17 mouse cellular contexts compared by ENCODE assay signal in the genomic region with DNA sequence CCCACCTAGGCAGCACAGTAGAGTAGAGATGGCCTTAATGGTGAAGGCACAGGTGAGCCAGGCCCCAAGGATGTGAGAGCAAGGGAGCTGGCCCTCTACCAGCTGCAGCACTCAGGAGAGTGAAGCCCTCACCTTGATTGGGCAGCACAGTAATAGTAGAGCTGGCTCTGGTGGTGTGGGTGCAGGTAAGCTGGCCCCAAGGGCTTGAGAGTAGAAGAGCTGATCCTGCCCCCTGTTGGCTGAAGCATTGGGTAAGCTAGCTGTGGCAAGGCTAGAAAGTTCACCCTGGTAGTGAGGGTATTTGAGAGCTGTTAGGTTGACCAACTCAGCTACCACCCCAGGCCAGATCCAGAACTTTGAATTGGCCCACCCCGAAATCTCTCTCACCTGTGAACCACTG. TPM values are rescaled to one million over a fixed set of nuclear protein-coding genes. Genes with fewer than 3 reads are reported as not detected.
DNase-seq lines count a peak whose midpoint lies in the region; ATAC-seq and TF ChIP-seq lines count a peak whose summit lies in the region.
"Had no signal": no experiment of that assay in that cellular context is flagged by ENCODE, and none has a peak within 500 bp of the region (broad histone marks: within the 10 kb centered on the region; RNA-seq: fewer than 3 reads in every experiment).

No protein-coding gene starts in this region.

- H3K4me3 ChIP-seq in intestine, embryonic 14.5 days (ENCODE audit: low read depth, low read length) = no peak overlapping the region
- no peak overlapping the region for H3K4me3 ChIP-seq in intestine, embryonic 15.5 days (replicated peaks)
- H3K4me3 ChIP-seq in liver, postnatal 0 days (ENCODE audit: low read depth, low read length) = no peak overlapping the region
- H3K4me3 ChIP-seq in liver, embryonic 12.5 days = no peak overlapping the region
- no peak overlapping the region for H3K4me3 ChIP-seq in CH12.LX (replicated peaks in 1 of 3; ENCODE audit: low read depth in 2 of 3, low read length in 2 of 3, poor library complexity in 1 of 3)
- no peak overlapping the region for H3K4me3 ChIP-seq in small intestine, adult 2 months (ENCODE audit: low read depth, low read length)
- H3K4me3 ChIP-seq: forebrain, embryonic 13.5 days; heart, embryonic 15.5 days; hindbrain, embryonic 10.5 days; limb, embryonic 13.5 days had no signal

- no peaks in the 10 kb centered on the region for H3K36me3 ChIP-seq in intestine, embryonic 14.5 days (ENCODE audit: control insufficient read depth, insufficient read depth, low read length)
- H3K36me3 ChIP-seq in intestine, embryonic 15.5 days = no peaks in the 10 kb centered on the region
- H3K36me3 ChIP-seq in liver, postnatal 0 days (replicated peaks; ENCODE audit: insufficient read depth, low read length) = peaks cover 8% of the 10 kb centered on the region
- no peaks in the 10 kb centered on the region for H3K36me3 ChIP-seq in liver, embryonic 12.5 days
- peaks cover 0 to under 1% of the 10 kb centered on the region in 2 experiments for H3K36me3 ChIP-seq in CH12.LX (replicated peaks in 1 of 2; ENCODE audit: control insufficient read depth in 1 of 2, insufficient read depth in 1 of 2, low read length in 1 of 2)
- H3K36me3 ChIP-seq in small intestine, adult 2 months (ENCODE audit: control insufficient read depth, insufficient read depth, low read length) = peaks cover 55% of the 10 kb centered on the region
- H3K36me3 ChIP-seq: hindbrain, embryonic 10.5 days had no signal

- dilution Hi-C loops in CH12.LX (cut with MboI; ENCODE audit: extremely low pct_ligation_motif_present, extremely low pct_unique_long_range_greater_than_20kb, low sequenced_read_pairs) = no loop called here

- H3K79me2 ChIP-seq in CH12.LX (replicated peaks; ENCODE audit: control insufficient read depth, extremely low read depth, insufficient read depth, poor library complexity, severe bottlenecking) = no peaks in the 10 kb centered on the region

- H3K27me3 ChIP-seq in intestine, embryonic 14.5 days (replicated peaks; ENCODE audit: control insufficient read depth, insufficient read depth, low read length) = no peaks in the 10 kb centered on the region
- H3K27me3 ChIP-seq in intestine, embryonic 15.5 days (replicated peaks) = no peaks in the 10 kb centered on the region
- H3K27me3 ChIP-seq in liver, postnatal 0 days (ENCODE audit: insufficient read depth, low read length) = no peaks in the 10 kb centered on the region
- no peaks in the 10 kb centered on the region for H3K27me3 ChIP-seq in liver, embryonic 12.5 days (replicated peaks)
- H3K27me3 ChIP-seq in CH12.LX (replicated peaks) = no peaks in the 10 kb centered on the region
- H3K27me3 ChIP-seq in small intestine, adult 2 months (ENCODE audit: control insufficient read depth, insufficient read depth, low read length) = no peaks in the 10 kb centered on the region
- H3K27me3 ChIP-seq: forebrain, embryonic 13.5 days; heart, embryonic 15.5 days; limb, embryonic 13.5 days had no signal

- TF ChIP-seq RAD21 in CH12.LX (IDR thresholded peaks at IDR 0.05; ENCODE audit: low read depth, low read length) = peak; percentile 32

- peak; percentile 32 for TF ChIP-seq CTCF in liver, postnatal 0 days (IDR thresholded peaks at IDR 0.05; ENCODE audit: low read depth)
- TF ChIP-seq CTCF in CH12.LX (conservative IDR thresholded peaks at IDR 0.05 in 1 of 2, IDR thresholded peaks at IDR 0.05 in 1 of 2; ENCODE audit: low read depth in 2 of 2, low read length in 2 of 2) = peak in 1 of 2 experiments; percentile 47; a peak in 2 of 4 replicates
- TF ChIP-seq CTCF in small intestine, adult 2 months (IDR thresholded peaks at IDR 0.05; ENCODE audit: extremely low read depth, insufficient read length, insufficient replicate concordance, low read depth, low read length) = 0 out of 2 replicates have a peak, but pooled peaks have one; percentile 10

- H3K9ac ChIP-seq in intestine, embryonic 14.5 days (ENCODE audit: low read length) = no peak overlapping the region
- H3K9ac ChIP-seq in intestine, embryonic 15.5 days = no peak overlapping the region
- H3K9ac ChIP-seq in liver, postnatal 0 days (replicated peaks) = no peak overlapping the region
- H3K9ac ChIP-seq in liver, embryonic 12.5 days = no peak overlapping the region
- no peak overlapping the region for H3K9ac ChIP-seq in CH12.LX (ENCODE audit: insufficient read depth, low read depth)
- H3K9ac ChIP-seq: forebrain, embryonic 13.5 days; heart, embryonic 15.5 days; limb, embryonic 13.5 days; lung, embryonic 14.5 days had no signal

- H3K9me3 ChIP-seq in intestine, embryonic 14.5 days (ENCODE audit: control insufficient read depth, low read length) = no peaks in the 10 kb centered on the region
- H3K9me3 ChIP-seq in intestine, embryonic 15.5 days = no peaks in the 10 kb centered on the region
- no peaks in the 10 kb centered on the region for H3K9me3 ChIP-seq in liver, postnatal 0 days (ENCODE audit: low read length)
- H3K9me3 ChIP-seq in liver, embryonic 12.5 days (replicated peaks) = no peaks in the 10 kb centered on the region
- H3K9me3 ChIP-seq in CH12.LX (replicated peaks; ENCODE audit: low read length) = no peaks in the 10 kb centered on the region
- H3K9me3 ChIP-seq: forebrain, embryonic 13.5 days; heart, embryonic 15.5 days; hindbrain, embryonic 10.5 days; limb, embryonic 13.5 days had no signal

- no peak overlapping the region for H3K27ac ChIP-seq in intestine, embryonic 14.5 days (ENCODE audit: low read depth)
- H3K27ac ChIP-seq in intestine, embryonic 15.5 days = no peak overlapping the region
- no peak overlapping the region for H3K27ac ChIP-seq in liver, postnatal 0 days (ENCODE audit: low read depth)
- no peak overlapping the region for H3K27ac ChIP-seq in liver, embryonic 12.5 days
- no peak overlapping the region for H3K27ac ChIP-seq in CH12.LX (ENCODE audit: insufficient read depth, low read depth)
- no peak overlapping the region for H3K27ac ChIP-seq in small intestine, adult 2 months (ENCODE audit: insufficient read depth, low read depth, low read length)
- H3K27ac ChIP-seq: forebrain, embryonic 13.5 days; heart, embryonic 15.5 days; hindbrain, embryonic 10.5 days; hindbrain, postnatal 0 days; limb, embryonic 13.5 days had no signal

- ATAC-seq in intestine, embryonic 14.5 days (replicated peaks; ENCODE audit: low FRiP score, low TSS enrichment, low read depth) = no peak
- ATAC-seq in intestine, embryonic 15.5 days = no peak
- ATAC-seq in liver, postnatal 0 days = no peak
- ATAC-seq in liver, embryonic 12.5 days = no peak
- ATAC-seq: forebrain, embryonic 13.5 days; hindbrain, postnatal 0 days; midbrain, embryonic 16.5 days had no signal

- 87% methylated on average over 1 of the region's 1 CpGs for WGBS in intestine, embryonic 14.5 days
- 88% methylated on average over 1 of the region's 1 CpGs for WGBS in intestine, embryonic 15.5 days
- WGBS in liver, postnatal 0 days (ENCODE audit: insufficient replicate concordance) = 93% methylated on average over 1 of the region's 1 CpGs
- 57% methylated on average over 1 of the region's 1 CpGs for WGBS in liver, embryonic 12.5 days (ENCODE audit: insufficient replicate concordance)
- WGBS in small intestine, adult 2 months = 87% methylated on average over 1 of the region's 1 CpGs

- TF ChIP-seq POLR2A in CH12.LX (IDR thresholded peaks at IDR 0.05; ENCODE audit: low read depth, low read length) = no peak
- TF ChIP-seq POLR2A in small intestine, adult 2 months (IDR thresholded peaks at IDR 0.05; ENCODE audit: low read depth, low read length) = no peak

- no peak overlapping the region for H3K4me2 ChIP-seq in intestine, embryonic 14.5 days (ENCODE audit: low read length)
- no peak overlapping the region for H3K4me2 ChIP-seq in intestine, embryonic 15.5 days (replicated peaks)
- H3K4me2 ChIP-seq in liver, postnatal 0 days (ENCODE audit: low read depth, low read length) = no peak overlapping the region
- no peak overlapping the region for H3K4me2 ChIP-seq in liver, embryonic 12.5 days
- no peak overlapping the region for H3K4me2 ChIP-seq in CH12.LX (ENCODE audit: insufficient read depth, low read depth, poor library complexity, severe bottlenecking)
- H3K4me2 ChIP-seq: forebrain, embryonic 13.5 days; heart, embryonic 15.5 days; limb, embryonic 13.5 days; lung, embryonic 14.5 days had no signal

- in situ Hi-C loops in CH12.LX (cut with MboI; ENCODE audit: low pct_ligation_motif_present, low pct_unique_long_range_greater_than_20kb, low sequenced_read_pairs) = no loop called here

- H3K4me1 ChIP-seq in intestine, embryonic 14.5 days (replicated peaks; ENCODE audit: control insufficient read depth, insufficient read depth, low read length) = 0 out of 2 replicates have a peak, but pooled peaks cover under 1% of the 10 kb centered on the region
- H3K4me1 ChIP-seq in intestine, embryonic 15.5 days (replicated peaks) = no peaks in the 10 kb centered on the region
- H3K4me1 ChIP-seq in liver, postnatal 0 days (ENCODE audit: insufficient read depth) = no peaks in the 10 kb centered on the region
- no peaks in the 10 kb centered on the region for H3K4me1 ChIP-seq in liver, embryonic 12.5 days
- H3K4me1 ChIP-seq in CH12.LX (ENCODE audit: control insufficient read depth in 1 of 2, insufficient read depth in 2 of 2) = peaks cover 7 to 39% of the 10 kb centered on the region in 2 experiments
- no peaks in the 10 kb centered on the region for H3K4me1 ChIP-seq in small intestine, adult 2 months (ENCODE audit: control insufficient read depth, insufficient read depth, insufficient read length, low read length)
- H3K4me1 ChIP-seq: forebrain, embryonic 13.5 days; heart, embryonic 15.5 days; hindbrain, embryonic 10.5 days; limb, embryonic 13.5 days had no signal

- no peak for TF ChIP-seq EP300 in liver, postnatal 0 days (IDR thresholded peaks at IDR 0.05; ENCODE audit: low read depth)
- no peak for TF ChIP-seq EP300 in CH12.LX (IDR thresholded peaks at IDR 0.05; ENCODE audit: low read length)

- peak; percentile 28 for DNase-seq in intestine, embryonic 14.5 days (ENCODE audit: low spot score)
- DNase-seq in liver, postnatal 0 days = no peak
- DNase-seq in CH12.LX (ENCODE audit: extremely low read depth) = no peak
- no peak for DNase-seq in embryo, embryonic 11 days
- DNase-seq: adrenal gland, adult 2 months; cerebellum, postnatal 10 days; lung, embryonic 14.5 days had no signal

RNA-seq across cellular contexts. Expression of gene Tmod1, which starts 23.1 kb away (rescaled TPM):
- 2.5 TPM in 2 replicates for polyA plus RNA-seq in intestine, embryonic 14.5 days (2014; fragmentation: Nextera tagmentation; extraction: Ambion mirVana)
- polyA plus RNA-seq in intestine, embryonic 15.5 days (2015; fragmentation: Nextera tagmentation; extraction: Ambion mirVana) = 3.2 and 3.3 TPM in 2 replicates
- polyA plus RNA-seq in liver, postnatal 0 days (2015; fragmentation: Nextera tagmentation; extraction: Ambion mirVana) = 13.9 and 14.1 TPM in 2 replicates
- polyA plus RNA-seq in liver, embryonic 12.5 days (2016; fragmentation: Nextera tagmentation; extraction: Ambion mirVana) = 45.3 and 46.4 TPM in 2 replicates
- 0.92 and 3.1 TPM in 2 replicates for total RNA-seq in CH12.LX (2012; rRNA removed)
- total RNA-seq in CH12.LX (2014; rRNA removed) = 0.70 and 0.93 TPM in 2 replicates
- polyA plus RNA-seq in CH12.LX (2012; ENCODE audit: insufficient read length, low read depth) = 2.3 and 2.5 TPM in 2 replicates
- polyA plus RNA-seq in small intestine, adult 2 months (2012; rRNA removed) = 0.67 and 1.2 TPM in 2 replicates
- total RNA-seq: granulocyte monocyte progenitor cell, adult 5-6 weeks had no signal

RNA-seq across cellular contexts. Expression of gene Tdrd7, which starts 50.5 kb away (rescaled TPM):
- 16.5 and 20.2 TPM in 2 replicates for polyA plus RNA-seq in intestine, embryonic 14.5 days (2014; fragmentation: Nextera tagmentation; extraction: Ambion mirVana)
- polyA plus RNA-seq in intestine, embryonic 15.5 days (2015; fragmentation: Nextera tagmentation; extraction: Ambion mirVana) = 27.1 and 29.0 TPM in 2 replicates
- polyA plus RNA-seq in liver, postnatal 0 days (2015; fragmentation: Nextera tagmentation; extraction: Ambion mirVana) = 15.4 and 15.8 TPM in 2 replicates
- 6.5 and 9.8 TPM in 2 replicates for polyA plus RNA-seq in liver, embryonic 12.5 days (2016; fragmentation: Nextera tagmentation; extraction: Ambion mirVana)
- total RNA-seq in CH12.LX (2012; rRNA removed) = 0.67 and 1.6 TPM in 2 replicates
- total RNA-seq in CH12.LX (2014; rRNA removed) = 2.1 and 2.7 TPM in 2 replicates
- polyA plus RNA-seq in CH12.LX (2012; ENCODE audit: insufficient read length, low read depth) = 2.1 and 2.9 TPM in 2 replicates
- 8.7 and 21.9 TPM in 2 replicates for polyA plus RNA-seq in small intestine, adult 2 months (2012; rRNA removed)
